Mouse (Mus musculus): Measurements from ENCODE around the gene R3hdm1. TPM values are rescaled to one million over a fixed set of nuclear protein-coding genes. Genes with fewer than 3 reads are reported as not detected.
A peak's percentile ranks its signal among the peaks of the same experiment; 100 is the strongest.

The R3hdm1 gene
- polyA plus RNA-seq (2012; ENCODE audit: insufficient read depth, insufficient read length, missing spikeins): 45.0 and 51.0 TPM in 2 replicates

DNA sequence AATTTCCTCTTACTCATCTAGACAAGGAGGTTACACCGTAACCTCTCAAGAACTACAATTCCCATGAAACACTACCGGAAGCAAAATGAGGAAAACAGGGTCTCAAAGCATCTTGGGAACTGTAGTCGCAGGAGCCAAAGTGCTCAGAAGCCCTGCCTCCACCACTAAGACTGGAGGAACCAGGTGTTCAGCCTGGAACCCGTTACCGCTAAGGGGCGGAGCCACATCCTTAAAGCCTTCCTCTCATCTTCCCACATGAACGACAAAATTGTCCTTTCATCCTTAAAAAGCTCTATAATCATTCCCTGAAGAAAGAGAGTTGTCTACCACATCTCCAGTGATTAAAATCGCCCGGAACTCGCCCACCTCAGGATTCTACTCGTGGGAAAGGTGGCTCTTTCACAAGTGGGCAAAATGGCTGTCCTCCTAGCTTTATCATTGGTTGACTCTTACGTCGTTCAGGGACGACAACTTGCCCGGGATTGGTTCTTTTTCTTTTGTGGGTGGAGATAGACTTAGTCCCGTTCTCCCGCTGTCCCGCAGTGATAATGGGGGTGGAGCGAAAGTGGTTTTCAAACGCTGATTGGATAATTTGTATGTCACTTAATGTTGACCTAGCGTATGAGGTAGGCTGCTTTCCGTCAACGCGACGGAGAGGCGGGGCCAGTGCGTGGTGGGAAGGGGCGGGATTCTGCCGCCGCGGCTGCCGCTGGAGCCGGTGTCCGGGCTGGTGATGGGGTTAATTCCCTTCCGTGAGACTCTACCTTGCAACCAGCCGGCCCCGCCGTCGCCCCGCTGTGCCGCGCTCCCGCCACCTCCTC, at the start of gene R3hdm1, which contains the start of gene Zranb3:
Gene R3hdm1 (plus strand): TSS at position 661 of the 821 bp plus-strand sequence.
Gene Zranb3 (minus strand): TSS at position 407 of the 821 bp plus-strand sequence.
- H3K4me3 ChIP-seq (ENCODE audit: insufficient read depth, low read length): peak within 1 kb of the TSS; percentile 90
- H3K27ac ChIP-seq (ENCODE audit: insufficient read depth, low read depth, low read length): peak within 1 kb of the TSS; percentile 77
- peaks cover 13% of the 10 kb centered on the region for H3K4me1 ChIP-seq (ENCODE audit: control insufficient read depth, insufficient read depth, low read length)
- TF ChIP-seq CTCF (IDR thresholded peaks at IDR 0.05; ENCODE audit: low read depth, low read length) (no peak), POLR2A (IDR thresholded peaks at IDR 0.05; ENCODE audit: borderline replicate concordance, low read depth, low read length) (no peak)

DNA sequence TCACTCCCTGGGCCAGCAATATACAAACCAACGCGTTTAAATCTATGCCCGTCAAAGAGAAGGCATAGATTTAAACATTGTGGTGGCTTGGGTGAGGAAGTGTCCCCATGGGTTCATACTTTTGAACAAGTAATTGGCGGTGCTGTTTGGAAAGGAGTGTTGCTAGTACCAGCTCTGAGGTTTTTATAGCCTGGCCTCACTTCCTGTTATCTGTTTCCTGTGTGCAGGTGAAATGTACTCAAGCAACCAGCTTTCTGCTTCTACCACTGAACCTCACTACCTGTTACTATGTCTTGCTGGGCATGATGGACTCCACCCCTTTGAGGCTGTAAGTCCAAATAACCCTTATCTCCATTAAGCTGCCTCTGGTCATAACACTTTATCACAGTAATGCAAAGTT, 45.8 kb upstream of the R3hdm1 start:
- no peak overlapping the region for H3K27ac ChIP-seq (ENCODE audit: insufficient read depth, low read depth, low read length)
- H3K4me1 ChIP-seq (ENCODE audit: control insufficient read depth, insufficient read depth, low read length): no peaks in the 10 kb centered on the region
- TF ChIP-seq CTCF (IDR thresholded peaks at IDR 0.05; ENCODE audit: low read depth, low read length): no peak
- no peak for TF ChIP-seq POLR2A (IDR thresholded peaks at IDR 0.05; ENCODE audit: borderline replicate concordance, low read depth, low read length)
- no peak overlapping the region for H3K4me3 ChIP-seq (ENCODE audit: insufficient read depth, low read length)

DNA sequence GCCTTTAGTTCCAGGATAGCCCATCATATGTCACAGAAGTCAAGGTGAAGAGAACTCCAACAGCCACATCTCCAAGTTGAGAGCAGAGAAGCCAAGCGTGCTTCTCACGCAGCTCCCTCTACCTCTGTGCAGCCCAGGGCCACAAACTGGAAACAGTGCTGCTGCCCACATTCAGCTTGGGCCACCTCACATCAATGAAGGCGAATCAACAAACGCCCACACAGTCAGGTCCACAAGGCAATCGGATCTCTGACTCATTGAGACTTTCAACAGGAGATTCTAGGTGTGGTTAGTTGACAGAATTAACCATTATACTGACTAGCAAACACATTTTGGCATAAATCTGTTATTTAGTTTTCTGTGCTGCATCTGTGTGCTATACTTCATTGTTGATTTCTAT, 44.5 kb upstream of the R3hdm1 start:
- Histone ChIP-seq H3K4me1 (ENCODE audit: control insufficient read depth, insufficient read depth, low read length) (no peaks in the 10 kb centered on the region), H3K4me3 (ENCODE audit: insufficient read depth, low read length) (no peak overlapping the region), H3K27ac (ENCODE audit: insufficient read depth, low read depth, low read length) (no peak overlapping the region)
- TF ChIP-seq CTCF (IDR thresholded peaks at IDR 0.05; ENCODE audit: low read depth, low read length) (no peak), POLR2A (IDR thresholded peaks at IDR 0.05; ENCODE audit: borderline replicate concordance, low read depth, low read length) (no peak)

DNA sequence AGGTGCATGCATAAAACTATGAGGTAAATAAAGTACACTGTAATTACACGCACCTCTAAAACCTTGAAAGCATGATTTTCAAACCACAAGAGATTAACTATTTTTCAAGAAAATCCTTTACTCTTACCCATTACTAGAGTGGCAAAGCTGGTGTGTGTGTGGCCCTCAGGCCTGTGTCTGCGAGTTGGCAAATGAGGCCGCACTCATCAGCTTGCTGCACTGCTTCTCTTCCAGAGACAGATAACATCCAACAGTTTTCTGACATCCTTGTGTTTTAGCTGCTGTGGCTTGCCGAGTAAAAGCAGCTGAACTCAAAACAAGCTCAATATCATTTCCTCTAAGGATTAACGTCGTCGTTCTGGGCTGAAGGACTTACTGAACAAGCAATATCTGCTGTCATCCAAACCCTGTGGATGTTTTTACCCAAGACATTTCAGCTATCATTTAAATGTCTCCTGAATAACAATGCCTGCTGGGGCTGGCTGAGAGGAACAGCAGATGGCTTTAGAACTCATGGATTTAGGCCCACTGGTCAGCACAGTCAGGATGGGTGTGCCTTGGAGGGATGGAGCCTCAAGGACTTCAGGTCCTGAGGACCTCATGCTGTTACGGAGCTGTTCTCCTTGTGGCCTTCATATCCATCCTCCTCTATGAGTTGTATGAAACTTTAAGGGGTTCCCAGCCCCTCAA, 42.3 kb upstream of the R3hdm1 start:
- no peak overlapping the region for H3K4me3 ChIP-seq (ENCODE audit: insufficient read depth, low read length)
- no peak overlapping the region for H3K27ac ChIP-seq (ENCODE audit: insufficient read depth, low read depth, low read length)
- TF ChIP-seq POLR2A (IDR thresholded peaks at IDR 0.05; ENCODE audit: borderline replicate concordance, low read depth, low read length) (no peak), CTCF (IDR thresholded peaks at IDR 0.05; ENCODE audit: low read depth, low read length) (no peak)
- no peaks in the 10 kb centered on the region for H3K4me1 ChIP-seq (ENCODE audit: control insufficient read depth, insufficient read depth, low read length)

DNA sequence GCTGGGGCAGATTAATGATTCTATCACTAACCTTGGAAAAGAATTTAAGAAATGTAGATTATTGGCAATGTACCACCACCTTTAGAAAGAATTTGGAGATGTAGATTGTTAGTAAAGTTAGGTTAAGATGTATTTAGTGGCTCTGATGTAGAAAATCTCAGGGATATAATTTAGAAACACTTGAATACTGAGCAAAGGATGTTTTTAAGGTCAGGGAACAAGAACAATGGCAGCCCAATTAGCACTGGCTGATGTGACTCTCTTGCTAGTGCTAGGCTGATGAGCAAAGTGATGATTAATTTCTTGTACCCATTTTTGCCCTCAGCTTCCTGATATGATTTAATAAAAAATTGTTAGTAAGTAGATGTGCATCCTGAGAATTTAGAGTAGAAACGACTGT, 41.7 kb upstream of the R3hdm1 start:
- TF ChIP-seq CTCF (IDR thresholded peaks at IDR 0.05; ENCODE audit: low read depth, low read length) (no peak), POLR2A (IDR thresholded peaks at IDR 0.05; ENCODE audit: borderline replicate concordance, low read depth, low read length) (no peak)
- no peak overlapping the region for H3K27ac ChIP-seq (ENCODE audit: insufficient read depth, low read depth, low read length)
- H3K4me1 ChIP-seq (ENCODE audit: control insufficient read depth, insufficient read depth, low read length): no peaks in the 10 kb centered on the region
- no peak overlapping the region for H3K4me3 ChIP-seq (ENCODE audit: insufficient read depth, low read length)

DNA sequence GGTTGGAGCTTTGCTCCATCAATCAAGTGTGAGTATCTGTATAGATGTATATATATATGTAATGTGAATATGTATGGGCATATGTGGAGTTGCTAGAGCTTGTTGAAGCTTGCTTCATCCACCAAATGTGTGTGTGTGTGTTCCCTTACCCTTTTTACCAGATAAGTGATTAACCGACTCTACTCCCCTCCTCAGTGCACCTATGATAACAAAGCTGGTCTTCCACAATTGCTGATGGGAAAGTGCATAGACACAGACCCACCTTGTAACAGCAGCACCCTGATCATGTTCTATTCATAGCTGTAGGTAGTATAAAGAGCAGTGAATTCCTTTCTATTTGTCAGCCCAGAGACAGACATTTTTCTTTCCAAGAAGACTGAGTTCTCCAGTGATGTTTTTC, 40.9 kb upstream of the R3hdm1 start:
- Histone ChIP-seq H3K4me3 (ENCODE audit: insufficient read depth, low read length) (no peak overlapping the region), H3K27ac (ENCODE audit: insufficient read depth, low read depth, low read length) (no peak overlapping the region), H3K4me1 (ENCODE audit: control insufficient read depth, insufficient read depth, low read length) (no peaks in the 10 kb centered on the region)
- no peak for TF ChIP-seq POLR2A (IDR thresholded peaks at IDR 0.05; ENCODE audit: borderline replicate concordance, low read depth, low read length)
- no peak for TF ChIP-seq CTCF (IDR thresholded peaks at IDR 0.05; ENCODE audit: low read depth, low read length)

DNA sequence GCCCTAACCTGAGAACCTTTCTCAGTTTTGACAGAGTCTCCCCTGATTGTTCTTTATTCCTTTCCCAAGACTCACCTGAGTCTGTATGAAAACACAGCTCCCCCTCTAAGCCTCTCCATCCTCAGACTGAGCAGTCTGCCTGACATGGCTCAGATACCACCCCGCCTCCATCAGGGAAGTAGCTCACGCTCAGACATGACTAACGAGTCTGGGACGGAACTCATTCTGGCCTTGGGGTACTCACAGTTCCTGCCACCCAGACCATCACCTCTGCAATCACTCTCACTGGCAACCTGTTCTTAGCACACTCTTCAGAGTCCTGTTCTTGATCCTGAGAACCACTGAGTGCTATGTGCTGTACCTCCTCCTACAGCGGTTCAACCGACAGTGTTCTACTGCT, 38.4 kb upstream of the R3hdm1 start:
- H3K27ac ChIP-seq (ENCODE audit: insufficient read depth, low read depth, low read length): no peak overlapping the region
- peaks cover 7% of the 10 kb centered on the region for H3K4me1 ChIP-seq (ENCODE audit: control insufficient read depth, insufficient read depth, low read length)
- H3K4me3 ChIP-seq (ENCODE audit: insufficient read depth, low read length): no peak overlapping the region
- TF ChIP-seq POLR2A (IDR thresholded peaks at IDR 0.05; ENCODE audit: borderline replicate concordance, low read depth, low read length) (no peak), CTCF (IDR thresholded peaks at IDR 0.05; ENCODE audit: low read depth, low read length) (no peak)

DNA sequence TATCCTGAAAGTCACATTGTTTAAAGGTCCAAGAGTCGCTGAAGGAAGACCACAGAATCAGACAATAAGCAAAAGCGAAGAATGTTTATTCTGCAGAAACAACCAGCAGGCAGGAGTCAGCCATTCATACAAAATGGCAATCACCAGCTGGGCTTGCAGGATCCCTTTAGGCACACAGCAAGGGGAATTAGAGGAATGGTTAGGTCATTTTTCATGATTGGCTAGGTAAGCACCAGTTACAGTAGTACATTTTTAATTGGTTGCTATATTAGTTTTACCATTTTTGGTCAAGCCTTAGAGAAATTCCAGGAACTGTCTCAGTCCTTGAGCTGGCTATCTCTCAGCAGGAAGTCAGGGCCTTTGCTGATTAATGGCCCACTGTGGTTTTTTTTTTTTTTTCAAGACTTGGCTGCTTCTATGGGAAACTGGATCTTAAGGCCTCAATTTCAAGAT, 34.1 kb upstream of the R3hdm1 start:
- Histone ChIP-seq H3K27ac (ENCODE audit: insufficient read depth, low read depth, low read length) (peak overlapping the region; percentile 17; the same call in 1 of the 2 replicates), H3K4me1 (ENCODE audit: control insufficient read depth, insufficient read depth, low read length) (peaks cover 14% of the 10 kb centered on the region), H3K4me3 (ENCODE audit: insufficient read depth, low read length) (no peak overlapping the region)
- TF ChIP-seq CTCF (IDR thresholded peaks at IDR 0.05; ENCODE audit: low read depth, low read length) (no peak), POLR2A (IDR thresholded peaks at IDR 0.05; ENCODE audit: borderline replicate concordance, low read depth, low read length) (no peak)

DNA sequence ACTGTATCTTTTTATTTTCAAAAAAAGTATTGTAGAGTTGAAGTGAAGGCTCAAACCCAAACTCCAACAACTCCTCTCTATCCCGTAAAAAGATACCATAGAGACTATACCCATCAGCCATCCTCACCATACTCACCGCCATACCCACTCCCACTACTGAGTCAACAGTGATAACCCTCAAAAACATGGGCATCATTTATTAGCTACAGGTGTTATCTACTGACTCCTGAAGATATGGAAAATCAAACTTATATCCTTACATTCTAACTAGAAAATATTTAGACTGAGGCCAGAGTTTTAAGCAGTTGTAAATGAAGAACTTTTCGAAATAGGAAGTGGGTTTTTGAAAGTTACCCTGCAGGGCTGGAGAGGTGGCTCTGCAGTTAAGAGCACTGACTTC, 33.1 kb upstream of the R3hdm1 start:
- H3K27ac ChIP-seq (ENCODE audit: insufficient read depth, low read depth, low read length): no peak overlapping the region
- TF ChIP-seq CTCF (IDR thresholded peaks at IDR 0.05; ENCODE audit: low read depth, low read length) (no peak), POLR2A (IDR thresholded peaks at IDR 0.05; ENCODE audit: borderline replicate concordance, low read depth, low read length) (no peak)
- no peak overlapping the region for H3K4me3 ChIP-seq (ENCODE audit: insufficient read depth, low read length)
- peaks cover 14% of the 10 kb centered on the region for H3K4me1 ChIP-seq (ENCODE audit: control insufficient read depth, insufficient read depth, low read length)

DNA sequence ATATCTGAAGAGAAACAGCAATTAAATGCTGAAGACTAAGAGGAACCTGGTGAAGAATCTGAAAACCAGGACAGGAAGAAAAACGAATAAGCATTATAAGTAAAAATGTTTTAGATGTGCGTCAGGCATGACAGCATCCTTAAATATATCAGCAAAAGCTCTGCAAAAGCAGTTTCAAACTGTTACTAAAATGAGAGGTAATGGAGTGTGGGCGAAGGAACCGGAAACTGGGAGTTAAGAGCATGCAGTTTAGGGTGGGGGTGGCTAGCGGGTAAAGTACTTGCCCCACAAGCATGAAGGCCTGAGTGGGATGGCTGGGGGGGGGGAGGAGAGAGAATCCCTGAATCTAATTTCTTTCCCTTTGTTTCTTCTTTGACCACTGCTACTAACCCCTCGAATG, 30.1 kb upstream of the R3hdm1 start:
- H3K4me1 ChIP-seq (ENCODE audit: control insufficient read depth, insufficient read depth, low read length): peaks cover 14% of the 10 kb centered on the region

More for the DNA sequence above, 30.1 kb upstream of the R3hdm1 start:
- H3K4me3 ChIP-seq (ENCODE audit: insufficient read depth, low read length): no peak overlapping the region
- no peak overlapping the region for H3K27ac ChIP-seq (ENCODE audit: insufficient read depth, low read depth, low read length)
- TF ChIP-seq CTCF (IDR thresholded peaks at IDR 0.05; ENCODE audit: low read depth, low read length) (no peak), POLR2A (IDR thresholded peaks at IDR 0.05; ENCODE audit: borderline replicate concordance, low read depth, low read length) (no peak)

Data from bone marrow macrophage, adult 2 months (primary cell).